Mouse (Mus musculus) left cerebral cortex, postnatal 4 days (tissue): ENCODE measurements around the gene D17H6S53E. TPM values are rescaled to one million over a fixed set of nuclear protein-coding genes. Genes with fewer than 3 reads are reported as not detected.
"Not testable (repeated sequence)": the region's sequence is repeated elsewhere in the genome, so short reads cannot be mapped to it uniquely, and the experiment has no call there.

Experiments used
- DNase-seq: peaks from one replicate; pipeline ENCODE4 v3.0.0-alpha.2; 2022
- intact Hi-C: fragments of 180-260 bp; cut with DNase I; formaldehyde crosslinking; loops from one replicate; pipeline ENCODE4 v1.15.1; 2025
- total RNA-seq, 2 experiments: library from RNA; stranded (reverse); gene quantifications; 2 replicates each; pipeline ENCODE4 v1.2.3; 2021

Gene D17H6S53E
- total RNA-seq, 2 experiments from 2014 or later: 19.8 to 20.1 TPM

GRCm38 (mm10) chr17:35100196-35100765 lies 25.9 kb upstream of the D17H6S53E start:
- intact Hi-C loops: no loop called here

GRCm38 (mm10) chr17:35101161-35101560 lies 25.0 kb upstream of the D17H6S53E start:
- DNase-seq: no peak
- intact Hi-C loops: no loop called here

More at GRCm38 (mm10) chr17:35100196-35100765, 25.9 kb upstream of the D17H6S53E start:
- DNase-seq: no peak

- DNase-seq: no peak
- intact Hi-C loops: no loop called here
These were observed 23.9 kb upstream of the D17H6S53E start for GRCm38 (mm10) chr17:35102299-35102698.

GRCm38 (mm10) chr17:35103221-35103690 lies 22.9 kb upstream of the D17H6S53E start:
- intact Hi-C loops: no loop called here
- no peak for DNase-seq

- no peak for DNase-seq
- intact Hi-C loops: no loop called here
These were observed 22.1 kb upstream of the D17H6S53E start for GRCm38 (mm10) chr17:35104079-35104478.

- intact Hi-C loops: no loop called here
- no peak for DNase-seq
These were observed 21.4 kb upstream of the D17H6S53E start for GRCm38 (mm10) chr17:35104754-35105153.

- intact Hi-C loops: no loop called here
- DNase-seq: peak; percentile 71
These were observed 20.3 kb upstream of the D17H6S53E start for GRCm38 (mm10) chr17:35105740-35106389.

- intact Hi-C loops: no loop called here
- DNase-seq: no peak
These were observed 19.7 kb upstream of the D17H6S53E start for GRCm38 (mm10) chr17:35106522-35106921.

- intact Hi-C loops: no loop called here
- DNase-seq: peak; percentile 70
These were observed 18.1 kb upstream of the D17H6S53E start, which contains the start of gene Ly6g5c for GRCm38 (mm10) chr17:35108097-35108496. Ly6g5c (plus strand) TSS chr17:35108279.

GRCm38 (mm10) chr17:35111774-35112173 lies 14.4 kb upstream of the D17H6S53E start:
- intact Hi-C loops: loop anchor here (5.0 kb wide), 1 partner anchor 99 kb away; no protein-coding TSS in a partner anchor
- no peak for DNase-seq

GRCm38 (mm10) chr17:35115046-35116019 lies 10.8 kb upstream of the D17H6S53E start, which contains the start of gene Ly6g5b:
Ly6g5b (minus strand) TSS chr17:35115428.
- intact Hi-C loops: no loop called here
- DNase-seq: no peak

- intact Hi-C loops: no loop called here
- DNase-seq: peak; percentile 47
These were observed 5.4 kb upstream of the D17H6S53E start for GRCm38 (mm10) chr17:35120745-35121142.

GRCm38 (mm10) chr17:35121143-35121799 lies 4.9 kb upstream of the D17H6S53E start, which contains the start of gene Gpank1:
Gpank1 (plus strand) TSS chr17:35121455.
- peak; percentile 99 for DNase-seq
- intact Hi-C loops: no loop called here

- DNase-seq: peak; percentile 68
- intact Hi-C loops: no loop called here
These were observed 4.3 kb upstream of the D17H6S53E start, which contains the start of gene Csnk2b for GRCm38 (mm10) chr17:35121871-35122303. Csnk2b (minus strand) TSS chr17:35122053.

- DNase-seq, intact Hi-C loops: not testable (repeated sequence)
These were observed 2.9 kb upstream of the D17H6S53E start for GRCm38 (mm10) chr17:35123287-35123686.

GRCm38 (mm10) chr17:35124261-35124896 lies 1.8 kb upstream of the D17H6S53E start:
- intact Hi-C loops, DNase-seq: not testable (repeated sequence)

- intact Hi-C loops: no loop called here
These were observed 1.1 kb upstream of the D17H6S53E start for GRCm38 (mm10) chr17:35125081-35125480.

GRCm38 (mm10) chr17:35125578-35125977 lies 595 bp upstream of the D17H6S53E start:
- DNase-seq: no peak
- intact Hi-C loops: no loop called here

More at GRCm38 (mm10) chr17:35125081-35125480, 1.1 kb upstream of the D17H6S53E start:
- no peak for DNase-seq

GRCm38 (mm10) chr17:35127017-35127416 lies 844 bp downstream of the D17H6S53E start:
- no peak for DNase-seq
- intact Hi-C loops: no loop called here

- intact Hi-C loops: no loop called here
- no peak for DNase-seq
These were observed 2.8 kb downstream of the D17H6S53E start for GRCm38 (mm10) chr17:35128996-35129395.
